Mouse (Mus musculus) CH12.LX (cell line): ENCODE measurements at regions not wholly inside any gene's neighbourhood (a gene's known extent, or its start where the extent isn't known, plus 50 kb on each side); places are given as distances from the start of the nearest gene placed in this dataset.

ENCODE experiments used
- DNase-seq: peaks from one replicate; pipeline ENCODE4 v3.0.0-alpha.2; 2013; ENCODE audit errors: extremely low read depth
- H3K27ac ChIP-seq: 2 replicates; pipeline ENCODE4 v1.5.1; 2012; ENCODE audit warnings: low read depth, mild to moderate bottlenecking, control low read depth, moderate library complexity; ENCODE audit not compliant: insufficient read depth
- H3K27me3 ChIP-seq: replicated peaks from 2 replicates; pipeline ENCODE3; 2012; ENCODE audit warnings: inconsistent platforms
- H3K36me3 ChIP-seq, 2 experiments: replicated peaks in 1 of 2; 2 replicates each; pipeline versions ENCODE3 to v1.6.1; 2012; ENCODE audit warnings: inconsistent platforms in 1 of 2, low read length in 1 of 2, mild to moderate bottlenecking in 1 of 2, mixed read lengths in 1 of 2, moderate library complexity in 1 of 2; ENCODE audit not compliant: control insufficient read depth in 1 of 2, insufficient read depth in 1 of 2
- H3K4me1 ChIP-seq, 2 experiments: 2 replicates each; pipeline ENCODE4 v1.6.1; 2012; ENCODE audit warnings: inconsistent platforms in 1 of 2, moderate library complexity in 1 of 2; ENCODE audit not compliant: insufficient read depth in 2 of 2, control insufficient read depth in 1 of 2
- H3K4me2 ChIP-seq: 2 replicates; pipeline ENCODE4 v1.6.1; 2012; ENCODE audit warnings: low read depth, mild to moderate bottlenecking, control low read depth; ENCODE audit not compliant: poor library complexity, insufficient read depth, severe bottlenecking
- H3K4me3 ChIP-seq, 3 experiments: fragments of 150-350 bp in 1 of 3; sonication (generic) in 1 of 3; replicated peaks in 1 of 3; 2 replicates each; pipeline versions ENCODE3 to v1.5.1; 2011 to 2012; ENCODE audit warnings: low read depth in 2 of 3, low read length in 2 of 3, mild to moderate bottlenecking in 2 of 3, moderate library complexity in 2 of 3, control low read depth in 1 of 3, improper control_type of control experiment in 1 of 3, inconsistent platforms in 1 of 3, mixed read lengths in 1 of 3; ENCODE audit not compliant: poor library complexity in 1 of 3
- H3K79me2 ChIP-seq: replicated peaks from 2 replicates; pipeline ENCODE4 v1.6.1; 2012; ENCODE audit warnings: mild to moderate bottlenecking, moderate library complexity; ENCODE audit not compliant: control insufficient read depth, poor library complexity, insufficient read depth, severe bottlenecking; ENCODE audit errors: extremely low read depth
- H3K9ac ChIP-seq: 2 replicates; pipeline ENCODE4 v1.6.1; 2012; ENCODE audit warnings: low read depth, mild to moderate bottlenecking, control low read depth, moderate library complexity; ENCODE audit not compliant: insufficient read depth
- H3K9me3 ChIP-seq: replicated peaks from 2 replicates; pipeline ENCODE3; 2012; ENCODE audit warnings: low read length, inconsistent platforms, mixed read lengths
- BHLHE40 ChIP-seq: IDR thresholded peaks from 2 replicates; pipeline ENCODE4 v1.6.1; 2011; ENCODE audit warnings: mild to moderate bottlenecking, low read depth, low read length, improper control_type of control experiment
- CTCF ChIP-seq, 2 experiments: IDR thresholded peaks in 1 of 2; conservative IDR thresholded peaks in 1 of 2; 2 replicates each; pipeline ENCODE4 v1.5.1; 2011 to 2012; ENCODE audit warnings: low read depth in 2 of 2, low read length in 2 of 2, improper control_type of control experiment in 1 of 2, inconsistent platforms in 1 of 2, mild to moderate bottlenecking in 1 of 2, moderate library complexity in 1 of 2
- E2F4 ChIP-seq: IDR thresholded peaks from 2 replicates; pipeline ENCODE4 v1.6.1; 2011; ENCODE audit warnings: low read depth, low read length, improper control_type of control experiment; ENCODE audit not compliant: insufficient replicate concordance
- ELF1 ChIP-seq: IDR thresholded peaks from 2 replicates; pipeline ENCODE4 v1.6.1; 2014; ENCODE audit warnings: low read depth, mild to moderate bottlenecking, inconsistent platforms, low read length, improper control_type of control experiment
- EP300 ChIP-seq: IDR thresholded peaks from 2 replicates; pipeline ENCODE4 v1.6.1; 2011; ENCODE audit warnings: low read length, improper control_type of control experiment
- ETS1 ChIP-seq: conservative IDR thresholded peaks from 2 replicates; pipeline ENCODE4 v1.6.1; 2012; ENCODE audit warnings: low read depth, mild to moderate bottlenecking, inconsistent platforms, low read length, improper control_type of control experiment, moderate library complexity
- GABPA ChIP-seq: IDR thresholded peaks from 2 replicates; pipeline ENCODE4 v1.6.1; 2012; ENCODE audit warnings: low read depth, low read length, improper control_type of control experiment, inconsistent platforms; ENCODE audit not compliant: insufficient replicate concordance
- IRF4 ChIP-seq: IDR thresholded peaks from 2 replicates; pipeline ENCODE4 v1.6.1; 2014; ENCODE audit warnings: low read depth, mild to moderate bottlenecking, inconsistent platforms, low read length, improper control_type of control experiment
- JUN ChIP-seq: IDR thresholded peaks from 2 replicates; pipeline ENCODE4 v1.6.1; 2011; ENCODE audit warnings: low read depth, mild to moderate bottlenecking, low read length, improper control_type of control experiment, moderate library complexity; ENCODE audit not compliant: insufficient read depth
- JUND ChIP-seq: conservative IDR thresholded peaks from 2 replicates; pipeline ENCODE4 v1.6.1; 2011; ENCODE audit warnings: low read depth, low read length, improper control_type of control experiment
- KAT2A ChIP-seq: IDR thresholded peaks from 2 replicates; pipeline ENCODE4 v1.6.1; 2012; ENCODE audit warnings: low read length, improper control_type of control experiment, inconsistent platforms; ENCODE audit not compliant: insufficient replicate concordance
- MAFK ChIP-seq: IDR thresholded peaks from 2 replicates; pipeline ENCODE4 v1.6.1; 2011; ENCODE audit warnings: low read length, improper control_type of control experiment; ENCODE audit not compliant: insufficient replicate concordance
- MAX ChIP-seq: IDR thresholded peaks from 2 replicates; pipeline ENCODE4 v1.6.1; 2011; ENCODE audit warnings: low read length, improper control_type of control experiment
- MAZ ChIP-seq: IDR thresholded peaks from 2 replicates; pipeline ENCODE4 v1.6.1; 2012; ENCODE audit warnings: low read depth, mild to moderate bottlenecking, inconsistent platforms, low read length, improper control_type of control experiment, moderate library complexity
- MEF2A ChIP-seq: IDR thresholded peaks from 2 replicates; pipeline ENCODE4 v1.6.1; 2014; ENCODE audit warnings: low read depth, mild to moderate bottlenecking, inconsistent platforms, low read length, improper control_type of control experiment, borderline replicate concordance
- MXI1 ChIP-seq: IDR thresholded peaks from 2 replicates; pipeline ENCODE4 v1.6.1; 2011; ENCODE audit warnings: mild to moderate bottlenecking, low read depth, low read length, improper control_type of control experiment
- MYC ChIP-seq: IDR thresholded peaks from 2 replicates; pipeline ENCODE4 v1.6.1; 2011; ENCODE audit warnings: low read depth, mild to moderate bottlenecking, improper control_type of control experiment, low read length
- NELFE ChIP-seq: IDR thresholded peaks from 2 replicates; pipeline ENCODE4 v1.6.1; 2011; ENCODE audit warnings: low read depth, low read length, improper control_type of control experiment
- PAX5 ChIP-seq: IDR thresholded peaks from 2 replicates; pipeline ENCODE4 v1.6.1; 2012; ENCODE audit warnings: low read length, inconsistent platforms, mixed read lengths
- POLR2AphosphoS2 ChIP-seq: IDR thresholded peaks from 2 replicates; pipeline ENCODE4 v1.6.1; 2011; ENCODE audit warnings: low read depth, low read length, improper control_type of control experiment
- RCOR1 ChIP-seq: conservative IDR thresholded peaks from 2 replicates; pipeline ENCODE4 v1.6.1; 2012; ENCODE audit warnings: low read depth, mild to moderate bottlenecking, inconsistent platforms, low read length, improper control_type of control experiment
- SIN3A ChIP-seq: IDR thresholded peaks from 2 replicates; pipeline ENCODE4 v1.6.1; 2012; ENCODE audit warnings: low read length, improper control_type of control experiment, inconsistent platforms
- SMC3 ChIP-seq: IDR thresholded peaks from 2 replicates; pipeline ENCODE4 v1.6.1; 2011; ENCODE audit warnings: low read depth, low read length, improper control_type of control experiment
- TBP ChIP-seq: conservative IDR thresholded peaks from 2 replicates; pipeline ENCODE4 v1.6.1; 2011; ENCODE audit warnings: low read depth, low read length, improper control_type of control experiment
- UBTF ChIP-seq: IDR thresholded peaks from 2 replicates; pipeline ENCODE4 v1.6.1; 2012; ENCODE audit warnings: low read depth, mild to moderate bottlenecking, inconsistent platforms, low read length, improper control_type of control experiment, moderate library complexity
- USF1 ChIP-seq: IDR thresholded peaks from 2 replicates; pipeline ENCODE4 v1.6.1; 2014; ENCODE audit warnings: low read depth, mild to moderate bottlenecking, inconsistent platforms, low read length, improper control_type of control experiment
- ZKSCAN1 ChIP-seq: IDR thresholded peaks from 2 replicates; pipeline ENCODE4 v1.6.1; 2012; ENCODE audit warnings: low read depth, inconsistent platforms, low read length, improper control_type of control experiment, borderline replicate concordance
- ZNF384 ChIP-seq: IDR thresholded peaks from 2 replicates; pipeline ENCODE4 v1.6.1; 2012; ENCODE audit warnings: low read depth, low read length, improper control_type of control experiment, inconsistent platforms
- dilution Hi-C: fragments of 300-500 bp; cut with MboI; formaldehyde crosslinking; loops from 2 replicates; pipeline ENCODE4 v1.14.3; 2020; ENCODE audit warnings: low sequenced_read_pairs; ENCODE audit not compliant: extremely low pct_unique_long_range_greater_than_20kb, extremely low pct_ligation_motif_present
- in situ Hi-C: fragments of 300-500 bp; cut with MboI; formaldehyde crosslinking; loops from 3 replicates; pipeline ENCODE4 v1.14.3; 2019; ENCODE audit warnings: low sequenced_read_pairs, low pct_ligation_motif_present, low pct_unique_long_range_greater_than_20kb, mixed read lengths

- H3K79me2 ChIP-seq: no peaks in the 10 kb centered on the region
- no peaks in the 10 kb centered on the region for H3K9me3 ChIP-seq
- no peak for DNase-seq
- H3K4me3 ChIP-seq: no peak overlapping the region
- in situ Hi-C loops: loop anchor here (25.0 kb wide), 1 partner anchor 403 kb away; no protein-coding TSS in a partner anchor
- H3K36me3 ChIP-seq: no peaks in the 10 kb centered on the region
- TF ChIP-seq EP300 (no peak), NELFE (no peak), MEF2A (no peak), E2F4 (no peak), UBTF (no peak), ZNF384 (no peak), ZKSCAN1 (no peak), MAZ (no peak), TBP (no peak), MXI1 (no peak), CTCF (conservative IDR thresholded peaks at IDR 0.05 in 1 of 2, IDR thresholded peaks at IDR 0.05 in 1 of 2; ENCODE audit: low read depth in 2 of 2, low read length in 2 of 2) (no peak), POLR2AphosphoS2 (no peak), BHLHE40 (no peak), GABPA (no peak), USF1 (no peak), ETS1 (no peak), SIN3A (no peak), MAX (no peak), PAX5 (no peak), RCOR1 (no peak)
- TF ChIP-seq, all 38 proteins: peak for 0
- peak overlapping the region; percentile 8; the same call in 1 of the 2 replicates for H3K9ac ChIP-seq
- H3K4me1 ChIP-seq: peaks cover 0 to 3% of the 10 kb centered on the region in 2 experiments; a peak in 1 of 4 replicates
- H3K4me2 ChIP-seq: peak overlapping the region; percentile 64; the same call in 1 of the 2 replicates
- no peak overlapping the region for H3K27ac ChIP-seq
- H3K27me3 ChIP-seq: no peaks in the 10 kb centered on the region
- dilution Hi-C loops: no loop called here
Observed at GRCm38 (mm10) chr10:68909018-68909417, 185.6 kb downstream of the Tmem26 start.

- TF ChIP-seq GABPA (no peak), MYC (no peak), BHLHE40 (no peak), EP300 (no peak), KAT2A (no peak), MAFK (no peak), PAX5 (no peak), TBP (no peak), JUND (peak; percentile 69), ETS1 (peak; percentile 52), SMC3 (no peak), ELF1 (peak; percentile 27; the same call in 1 of the 2 replicates), ZNF384 (no peak), IRF4 (no peak), MAZ (no peak), MAX (no peak), JUN (peak; percentile 71)
- dilution Hi-C loops: no loop called here
Observed at GRCm38 (mm10) chr10:68916147-68916546, 192.7 kb downstream of the Tmem26 start.

More at GRCm38 (mm10) chr10:68916147-68916546, 192.7 kb downstream of the Tmem26 start:
- no peaks in the 10 kb centered on the region for H3K36me3 ChIP-seq
- peak overlapping the region; percentile 46; the same call in 1 of the 2 replicates for H3K4me2 ChIP-seq
- peaks cover 0 to 7% of the 10 kb centered on the region in 2 experiments; a peak in 3 of 4 replicates for H3K4me1 ChIP-seq
- no peak overlapping the region for H3K4me3 ChIP-seq
- H3K79me2 ChIP-seq: no peaks in the 10 kb centered on the region
- H3K9ac ChIP-seq: no peak overlapping the region
- H3K27ac ChIP-seq: no peak overlapping the region
- DNase-seq: no peak
- no peaks in the 10 kb centered on the region for H3K27me3 ChIP-seq
- in situ Hi-C loops: loop anchor here (25.0 kb wide), 1 partner anchor 396 kb away; no protein-coding TSS in a partner anchor
- no peaks in the 10 kb centered on the region for H3K9me3 ChIP-seq
